Mouse (Mus musculus) brain, embryonic 14.5 days (tissue): ENCODE data around the gene Igfbp7.

Experiments
- CTCF ChIP-seq: fragments of 200-500 bp; IDR thresholded peaks from 2 replicates; pipeline ENCODE4 v1.5.1; 2012; ENCODE audit warnings: inconsistent platforms, mild to moderate bottlenecking, moderate library complexity, borderline replicate concordance; ENCODE audit not compliant: insufficient read depth, insufficient read length; ENCODE audit errors: extremely low read depth
- POLR2A ChIP-seq: fragments of 200-500 bp; IDR thresholded peaks from 2 replicates; pipeline ENCODE4 v1.6.1; 2012; ENCODE audit warnings: mild to moderate bottlenecking, inconsistent platforms, borderline replicate concordance; ENCODE audit not compliant: poor library complexity, insufficient read depth, insufficient read length, severe bottlenecking; ENCODE audit errors: extremely low read depth

DNA sequence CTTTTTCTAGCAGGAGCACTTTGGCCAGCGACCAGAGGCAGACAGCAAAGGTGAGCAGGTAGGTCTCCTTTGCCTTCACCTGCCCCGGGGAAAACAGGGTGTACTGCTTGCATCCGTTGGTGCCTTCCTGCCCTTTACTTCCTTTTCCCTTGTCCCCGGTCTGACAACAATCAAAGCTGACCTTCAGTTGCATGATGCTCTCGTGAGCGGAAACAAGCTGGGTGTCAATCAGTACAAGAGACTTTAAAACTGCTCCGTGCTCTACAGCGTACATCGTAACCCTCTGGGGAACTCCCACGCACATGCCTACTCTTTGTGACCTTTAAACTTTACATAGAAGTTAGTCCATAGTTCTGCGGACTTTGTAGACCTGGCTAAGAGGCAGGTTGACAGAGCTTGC lies 26.2 kb upstream of the Igfbp7 start:
- TF ChIP-seq CTCF (no peak), POLR2A (no peak)
